Comparison of ENCODE assay signal across 24 mouse cellular contexts in the genomic region with DNA sequence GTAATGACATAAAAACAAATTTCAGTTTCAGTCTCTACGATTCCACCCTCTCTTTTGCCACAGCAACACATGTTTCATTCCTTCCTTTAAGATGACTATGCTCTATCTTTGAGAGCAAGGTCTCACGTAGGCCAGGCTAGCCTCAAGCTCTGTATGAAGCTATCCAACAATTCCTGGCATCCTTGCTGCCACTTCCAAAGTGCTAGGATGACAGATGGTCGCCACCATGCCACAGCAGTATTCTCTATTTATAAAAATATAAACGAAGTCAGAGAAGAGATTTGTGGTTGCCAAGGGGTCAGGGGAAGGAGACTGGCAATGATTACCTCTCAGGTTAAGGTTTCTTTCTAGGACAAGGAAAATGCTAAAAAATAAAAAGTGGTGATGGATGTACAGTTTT.
"Had no signal": no experiment of that assay in that cellular context is flagged by ENCODE, and none has a peak within 500 bp of the region (broad histone marks: within the 10 kb centered on the region; RNA-seq: fewer than 3 reads in every experiment).

No protein-coding gene starts in this region.

- H3K4me1 ChIP-seq: heart, embryonic 12.5 days; intestine, embryonic 15.5 days; kidney, embryonic 15.5 days; limb, embryonic 15.5 days; liver, embryonic 12.5 days had no signal

- H3K27ac ChIP-seq: heart, embryonic 10.5 days; hindbrain, embryonic 10.5 days; hindbrain, embryonic 12.5 days; hindbrain, embryonic 14.5 days; intestine, embryonic 15.5 days; kidney, embryonic 15.5 days; kidney, postnatal 0 days; limb, embryonic 13.5 days; limb, embryonic 15.5 days; liver, embryonic 12.5 days; liver, embryonic 14.5 days had no signal

- DNase-seq: gastrocnemius, postnatal 14 days; heart, adult 18-20 months; heart, postnatal 10 days; heart, postnatal 4 days; kidney, adult 18-20 months; kidney, adult 9 months; kidney, postnatal 14 days; kidney, postnatal 36 days; layer of hippocampus, adult 9-11 months; layer of hippocampus, postnatal 36 days; left cerebral cortex, postnatal 4 days; lung, adult 18-20 months had no signal

- H3K27me3 ChIP-seq: heart, embryonic 12.5 days; hindbrain, embryonic 12.5 days; intestine, embryonic 15.5 days; kidney, embryonic 15.5 days; limb, embryonic 13.5 days; limb, embryonic 15.5 days; liver, embryonic 12.5 days had no signal

- H3K4me3 ChIP-seq: heart, embryonic 10.5 days; heart, embryonic 12.5 days; hindbrain, embryonic 10.5 days; hindbrain, embryonic 12.5 days; intestine, embryonic 15.5 days; kidney, embryonic 15.5 days; limb, embryonic 13.5 days; limb, embryonic 15.5 days; liver, embryonic 12.5 days had no signal
